Mouse (Mus musculus): ENCODE results near the gene Smc6.
A peak's percentile ranks its signal among the peaks of the same experiment; 100 is the strongest.

The Smc6 gene

DNA sequence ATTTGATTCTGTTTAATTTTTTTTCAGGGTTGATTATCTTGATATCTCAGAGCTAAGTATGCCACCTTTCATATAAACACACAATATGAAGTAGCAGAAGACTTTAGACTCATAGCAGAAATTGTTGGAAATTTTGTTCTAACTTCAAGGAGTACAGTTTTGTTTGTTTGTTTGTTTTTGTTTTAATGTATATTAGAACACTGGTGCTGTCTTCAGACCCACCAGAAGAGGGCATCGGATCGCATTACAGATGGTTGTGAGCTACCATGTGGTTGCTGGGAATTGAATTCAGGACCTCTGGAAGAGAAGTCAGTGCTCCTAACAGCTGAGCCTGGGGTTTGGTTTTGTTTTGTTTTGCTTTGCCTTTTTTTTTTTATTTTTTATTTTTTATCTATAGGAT is 20.7 kb downstream of the Smc6 start:
- no peak for DNase-seq

DNA sequence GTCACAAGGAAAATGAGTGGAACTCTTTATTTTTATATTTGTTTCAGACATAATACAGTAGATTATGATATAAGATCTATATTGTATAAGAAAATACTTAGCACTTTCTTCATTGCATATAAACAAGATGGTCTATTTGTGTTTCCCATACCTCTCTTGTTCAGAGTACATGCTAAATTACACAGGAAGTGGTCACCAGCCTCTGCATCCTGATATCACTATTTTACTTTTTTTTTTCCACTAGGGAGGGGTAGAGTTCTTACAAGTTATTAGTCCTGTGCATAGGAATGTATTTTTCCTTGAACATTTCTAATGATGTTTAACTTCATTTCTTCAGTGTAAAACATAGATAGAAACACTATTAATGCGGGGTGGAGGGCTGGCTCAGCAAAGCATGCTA is 35.2 kb downstream of the Smc6 start:
- DNase-seq, result no peak

DNA sequence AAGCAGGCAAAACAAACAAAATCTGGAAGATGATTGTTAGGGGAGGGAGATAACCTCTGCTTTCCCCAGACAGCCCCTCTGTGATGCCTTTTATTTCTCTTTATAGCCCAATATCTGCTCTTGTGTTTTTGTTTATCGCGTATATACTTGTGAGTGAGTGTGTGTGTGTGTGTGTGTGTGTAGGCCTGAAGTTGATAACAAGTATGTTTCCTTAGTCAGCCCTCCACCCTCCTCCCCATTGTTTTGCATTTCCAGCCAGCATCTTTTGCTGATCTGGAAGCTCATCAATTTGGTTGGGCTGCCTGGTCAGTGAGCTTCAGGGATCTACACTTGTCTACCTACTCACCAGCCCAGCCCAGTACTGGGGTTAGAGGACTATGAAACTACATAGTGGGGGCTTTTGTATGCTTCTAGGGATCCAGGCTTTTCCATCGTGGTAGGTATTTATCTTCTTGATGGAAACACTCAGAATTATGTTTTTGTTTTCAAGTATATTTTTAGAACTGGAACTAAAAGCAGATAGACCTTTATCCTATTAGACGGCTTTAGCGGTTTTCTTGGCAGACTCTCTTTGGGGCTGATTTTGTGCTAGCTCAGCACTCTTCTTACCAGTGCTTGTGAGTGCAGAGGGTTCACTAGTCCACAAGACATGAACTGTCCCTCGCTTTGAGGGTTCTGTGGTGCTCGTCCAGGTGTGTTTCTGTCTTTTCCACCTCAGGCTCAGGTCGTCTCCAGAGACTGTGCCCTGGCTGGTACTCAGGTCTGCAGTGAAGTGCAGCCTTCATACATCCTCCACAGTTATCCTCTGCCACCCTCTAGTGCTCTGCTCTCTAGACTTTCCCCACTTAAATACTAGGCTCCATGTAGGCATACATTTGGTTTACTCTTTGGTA is 41.3 kb downstream of the Smc6 start:
- no peak for DNase-seq

DNA sequence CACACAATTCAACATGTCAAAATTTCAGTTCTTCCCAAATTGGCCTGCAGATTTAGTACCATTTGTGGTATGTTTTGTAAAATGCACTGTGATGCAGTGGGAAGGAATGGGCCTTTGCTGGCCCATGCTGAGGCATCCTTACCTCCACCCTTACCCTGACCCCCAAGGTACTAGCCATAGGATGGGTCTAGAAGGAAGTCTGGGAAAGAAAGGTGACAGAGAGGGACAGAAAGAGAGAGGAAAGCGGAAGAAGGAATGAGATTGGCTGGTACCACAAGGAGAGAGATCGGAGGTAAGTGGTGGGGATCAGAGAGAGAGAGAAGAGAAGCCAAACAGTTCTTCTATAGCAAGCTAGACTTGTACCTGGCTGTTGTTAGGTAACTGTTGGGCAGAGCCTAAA is 45.4 kb downstream of the Smc6 start:
- DNase-seq, result no peak

DNA sequence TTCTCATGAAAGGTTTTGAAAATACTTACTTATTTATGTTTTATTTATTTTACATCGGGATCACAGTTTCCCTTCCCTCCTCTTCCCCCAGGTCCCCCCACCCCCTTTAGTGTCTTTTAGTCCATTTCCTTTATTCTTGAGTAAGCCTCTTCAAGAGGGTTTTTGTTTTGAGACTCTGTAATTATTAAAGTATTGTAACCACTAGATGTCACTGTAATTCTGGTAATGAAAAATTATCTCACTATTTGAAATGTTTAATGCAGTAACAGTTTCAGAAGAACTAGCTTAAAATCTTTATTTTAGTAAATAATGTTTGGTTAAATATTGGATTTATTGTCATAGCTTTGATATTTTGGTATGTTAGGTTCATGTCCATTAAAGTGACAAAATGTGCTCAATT is 48.2 kb downstream of the Smc6 start:
- DNase-seq, result no peak

DNA sequence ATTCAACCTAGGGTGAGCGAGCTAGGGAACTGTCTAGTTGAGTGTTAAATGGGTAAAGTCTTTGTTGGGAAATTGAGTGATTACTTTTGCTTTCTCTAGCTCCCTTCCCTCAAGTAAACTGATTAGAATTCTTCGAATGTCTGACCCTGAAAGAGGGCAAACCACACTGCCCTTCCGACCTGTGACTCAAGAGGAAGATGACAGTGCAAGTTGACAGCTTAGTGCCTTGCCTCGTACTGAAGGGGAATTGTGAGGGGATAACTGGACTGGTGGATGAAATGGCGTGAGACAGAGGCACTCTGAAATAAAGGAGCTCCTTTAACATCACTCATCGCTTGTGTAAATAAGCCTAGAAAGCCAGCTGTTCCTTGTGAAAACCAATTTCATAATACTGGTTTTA is 52.0 kb downstream of the Smc6 start:
- no peak for DNase-seq

DNA sequence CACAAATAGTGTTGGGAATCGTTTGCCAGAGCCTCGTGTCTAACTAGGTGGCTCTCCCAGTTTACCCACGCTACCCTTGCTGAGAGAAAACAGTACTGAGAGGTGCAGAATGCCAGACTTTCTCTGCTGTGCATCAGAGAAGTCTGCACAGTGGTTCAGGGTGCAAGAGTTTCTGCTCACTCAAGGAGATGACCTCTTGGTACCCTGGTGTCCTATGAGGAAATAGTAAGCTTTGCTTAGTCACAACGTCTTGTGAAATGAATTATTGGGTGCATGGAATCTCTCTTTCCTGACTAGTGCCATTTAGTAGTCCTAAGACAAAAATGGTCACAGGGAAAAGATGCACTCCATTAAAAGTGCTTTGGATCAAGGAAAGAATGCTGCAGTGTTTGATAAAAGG is 58.8 kb downstream of the Smc6 start:
- no peak for DNase-seq

DNA sequence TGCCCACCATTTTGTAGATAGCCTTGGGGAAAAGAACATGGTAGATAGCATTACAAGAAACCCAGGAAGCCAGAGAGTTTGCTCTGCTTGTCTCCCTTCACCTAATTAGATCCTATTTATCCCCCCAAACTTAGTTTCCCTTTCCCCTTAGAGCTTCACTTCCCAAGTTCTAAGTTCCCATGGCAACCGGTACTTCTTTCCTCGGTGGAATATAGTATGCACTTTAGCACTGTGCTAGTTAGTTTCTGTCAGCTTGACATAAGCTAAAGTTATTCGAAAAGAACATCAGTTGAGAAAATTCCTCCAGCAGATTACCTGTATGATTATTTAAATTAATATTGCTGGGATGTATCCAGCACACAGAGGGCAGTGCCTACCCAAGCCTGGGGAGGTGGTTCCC is 60.8 kb downstream of the Smc6 start:
- no peak for DNase-seq

DNA sequence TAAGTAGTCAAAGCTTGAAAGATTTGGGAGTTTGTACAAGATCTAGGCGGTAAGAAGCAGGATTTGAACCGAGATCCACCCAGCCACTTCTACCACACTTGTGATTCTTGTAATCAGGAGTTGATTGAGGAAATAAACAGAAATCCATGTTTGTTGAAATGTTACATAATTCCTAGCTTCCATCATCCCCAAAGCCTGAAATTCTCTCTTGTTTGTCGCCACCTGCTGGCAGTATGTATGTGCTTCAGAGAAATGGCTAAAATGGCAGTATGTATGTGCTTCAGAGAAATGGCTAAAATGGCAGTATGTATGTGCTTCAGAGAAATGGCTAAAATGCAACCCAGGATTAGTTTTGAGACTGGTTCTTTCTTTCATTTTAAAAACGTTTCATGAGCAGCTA is 71.2 kb downstream of the Smc6 start:
- peak; percentile 38 for DNase-seq

DNA sequence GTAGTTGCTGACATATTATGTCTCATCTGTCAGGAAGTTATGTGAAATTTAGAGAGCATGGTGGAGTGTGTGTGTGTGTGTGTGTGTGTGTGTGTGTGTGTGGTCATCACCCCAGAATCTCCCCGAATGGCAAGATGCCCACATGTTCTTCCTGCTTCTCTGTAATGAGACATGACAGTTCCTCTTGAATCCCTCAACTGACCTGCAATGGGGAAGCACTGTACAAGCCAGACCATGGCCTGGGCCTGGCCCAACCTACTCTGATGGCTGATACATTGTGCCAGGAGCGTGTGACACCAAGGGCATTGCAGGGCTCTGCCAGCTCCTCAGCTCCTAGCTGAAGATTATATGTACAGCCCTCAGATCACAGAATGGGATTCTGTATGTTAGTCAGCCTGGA is 72.6 kb downstream of the Smc6 start:
- DNase-seq, result no peak

DNA sequence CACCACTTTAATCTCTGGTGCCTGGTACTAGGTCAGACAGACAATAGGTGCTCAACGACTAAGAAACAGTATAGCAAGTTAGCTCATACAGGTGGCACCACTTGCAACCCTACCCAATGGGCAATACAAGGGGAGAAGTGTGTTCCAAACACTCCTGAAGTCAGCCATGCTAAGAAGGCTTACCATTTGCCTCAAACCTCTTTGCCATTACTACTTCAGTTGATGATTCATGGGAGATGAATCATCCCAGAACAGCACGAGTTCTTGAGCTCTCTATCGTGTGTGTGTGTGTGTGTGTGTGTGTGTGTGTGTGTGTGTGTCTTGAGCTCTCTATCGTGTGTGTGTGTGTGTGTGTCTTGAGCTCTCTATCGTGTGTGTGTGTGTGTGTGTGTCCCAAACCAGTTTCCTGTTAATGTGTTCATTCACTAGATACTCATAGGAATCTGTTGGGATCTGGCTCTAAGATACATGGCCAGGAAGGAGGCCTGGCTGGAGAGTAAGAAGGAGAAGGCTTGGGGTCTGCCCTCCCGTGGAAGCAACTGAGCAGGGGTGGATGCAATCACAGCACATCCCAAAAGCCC is 76.4 kb downstream of the Smc6 start:
- DNase-seq, result no peak

DNA sequence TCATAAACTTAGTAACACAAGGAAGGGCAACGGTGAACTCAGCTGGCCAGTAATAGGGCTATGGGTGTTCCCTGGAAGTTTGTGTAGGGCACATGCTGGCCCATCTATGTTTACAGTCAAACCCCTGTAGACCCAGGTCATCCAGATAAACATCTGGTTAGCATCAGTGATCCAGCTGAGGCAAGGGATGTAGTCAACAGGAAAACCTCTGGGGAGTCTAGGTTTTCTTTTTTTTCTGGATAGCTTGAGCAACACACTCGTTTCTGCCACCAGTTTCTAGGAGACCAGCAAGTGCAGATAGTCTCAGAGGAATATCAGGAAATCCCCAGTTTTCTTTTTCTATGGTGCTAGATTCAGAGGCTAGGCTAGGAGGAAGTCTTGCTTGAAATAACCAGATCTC is 80.3 kb downstream of the Smc6 start:
- no peak for DNase-seq

DNA sequence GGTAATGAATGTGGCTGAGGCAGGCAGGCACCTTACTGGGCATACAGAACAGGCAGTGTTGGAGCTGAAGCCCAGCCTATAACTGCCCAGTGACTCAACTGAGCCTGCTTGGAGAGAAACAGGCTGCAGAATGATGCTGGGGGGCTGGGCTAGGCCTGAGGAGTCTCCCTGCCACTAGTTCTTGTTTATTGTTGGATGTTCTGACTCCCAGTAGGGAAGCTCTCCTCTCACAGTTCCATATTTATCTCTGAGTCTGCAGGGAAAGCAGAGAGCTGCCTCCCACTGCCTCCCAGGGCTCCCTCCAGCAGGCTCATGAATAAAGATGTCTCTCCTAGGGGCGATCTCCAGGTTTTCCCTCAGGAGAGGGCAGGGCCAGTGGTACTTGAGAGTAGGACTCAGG is 82.7 kb downstream of the Smc6 start:
- DNase-seq, result no peak

DNA sequence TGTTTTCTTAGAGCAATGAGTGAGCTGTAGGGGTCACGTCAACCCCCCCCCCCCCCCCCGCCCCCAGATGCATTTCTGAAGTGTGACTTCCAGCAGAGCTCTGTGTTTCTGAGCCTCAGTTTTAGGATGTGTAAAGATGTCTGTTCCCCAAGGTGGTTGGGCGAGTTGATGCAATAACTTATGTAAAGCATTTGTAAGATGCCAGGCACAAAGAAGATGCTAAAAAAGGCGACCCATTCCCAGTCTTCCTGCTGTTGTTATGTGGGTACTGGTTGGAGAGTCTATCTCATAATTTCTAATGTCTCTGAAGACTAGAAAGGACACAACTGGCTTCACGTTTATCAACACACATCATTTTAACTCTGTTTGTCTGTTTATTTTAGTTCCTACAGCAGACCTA is 84.2 kb downstream of the Smc6 start:
- no peak for DNase-seq

DNA sequence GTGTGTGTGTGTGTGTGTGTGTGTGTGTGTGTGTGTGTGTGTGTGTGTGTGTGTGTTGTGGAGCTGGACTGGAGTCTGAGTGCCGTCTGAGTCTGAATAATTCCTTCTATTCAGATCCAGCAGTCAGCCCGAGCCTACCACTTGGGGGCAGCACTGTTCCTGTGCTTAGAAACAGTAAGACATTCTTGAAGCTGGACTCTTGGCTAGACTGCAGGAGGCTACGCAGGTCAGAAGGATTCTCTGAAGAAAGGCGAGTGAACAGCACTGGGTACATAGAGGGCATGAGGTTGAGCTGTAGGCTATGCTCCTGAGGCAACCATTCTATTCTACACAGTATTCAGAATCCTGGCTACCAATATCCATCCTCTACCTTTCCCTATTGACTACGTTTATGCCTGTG is 85.2 kb downstream of the Smc6 start:
- DNase-seq, result peak; percentile 67

DNA sequence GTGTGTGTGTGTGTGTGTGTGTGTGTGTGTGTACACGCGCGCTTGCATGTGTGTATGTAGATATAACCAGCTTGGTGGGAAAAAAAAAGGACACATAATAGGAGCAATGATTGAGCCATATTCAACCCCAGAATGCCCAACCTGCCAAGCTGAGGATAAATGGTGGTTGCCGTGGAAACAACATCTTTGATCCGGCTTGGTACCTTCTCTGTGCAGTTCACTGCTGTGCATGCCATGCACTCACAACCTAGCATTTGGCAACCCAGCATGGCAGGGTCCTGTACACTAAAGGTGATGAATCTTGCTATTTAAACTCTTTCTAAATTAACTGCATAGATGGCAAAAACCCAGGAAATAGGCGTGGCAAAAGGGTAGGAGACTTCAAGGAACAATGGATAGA is 96.7 kb downstream of the Smc6 start:
- no peak for DNase-seq

DNA sequence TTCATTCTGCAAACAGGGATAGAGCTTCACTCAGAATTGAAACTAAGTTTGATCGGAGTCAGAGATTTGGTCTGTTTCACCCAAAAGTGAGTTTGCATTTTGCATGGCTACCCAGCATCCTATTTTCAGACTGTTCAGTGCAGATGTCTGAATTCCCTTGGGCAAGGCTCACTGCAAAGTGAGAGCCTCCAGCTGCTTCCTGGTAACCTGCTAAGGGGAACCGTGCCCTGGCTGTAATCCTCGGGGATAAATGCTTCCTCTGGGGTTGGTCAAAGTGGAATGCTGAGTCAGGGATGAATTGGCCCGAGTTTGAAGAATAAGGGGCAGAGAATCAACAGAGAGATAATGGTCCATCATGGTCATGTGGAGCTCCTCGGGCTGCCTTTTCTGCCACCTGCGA is 99.2 kb downstream of the Smc6 start:
- DNase-seq, result no peak

DNA sequence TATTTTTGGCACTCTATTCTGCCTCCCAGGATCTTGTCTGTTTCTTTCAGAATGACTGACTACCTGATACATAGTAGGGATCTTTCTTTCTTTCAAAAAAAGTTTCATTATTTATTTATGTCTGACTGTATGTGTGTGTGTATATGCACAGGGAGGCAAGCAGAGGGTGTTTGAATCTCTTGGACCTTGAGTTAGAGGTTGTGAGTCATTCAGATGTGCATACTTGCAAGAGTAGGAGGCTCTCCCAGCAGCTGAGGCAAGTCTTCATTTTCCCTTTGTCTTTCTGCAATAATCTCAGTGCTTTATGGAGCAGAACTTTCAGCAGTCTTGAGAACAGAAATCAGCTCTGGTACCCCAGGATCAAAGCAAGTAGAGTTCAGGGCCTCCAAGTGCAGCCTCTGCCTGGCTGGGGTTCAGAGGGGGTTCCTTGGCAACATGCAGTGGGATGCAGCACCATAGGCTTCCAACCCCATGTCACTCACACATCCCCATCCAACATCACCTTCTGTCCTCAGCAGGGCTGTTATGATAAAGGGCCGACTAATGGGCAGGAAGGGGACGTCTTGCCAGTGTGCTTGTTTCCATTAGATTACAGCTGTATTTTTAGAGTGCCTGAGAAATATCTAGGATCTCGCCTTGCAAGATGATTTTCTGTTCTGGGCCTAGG is 101.5 kb downstream of the Smc6 start:
- DNase-seq, result no peak
